Mouse (Mus musculus) kidney, adult 2 months (tissue): Measurements from ENCODE around the gene Slc6a13.

ENCODE experiments used
- CTCF ChIP-seq: fragments of 200-500 bp; conservative IDR thresholded peaks from 2 replicates; pipeline ENCODE4 v1.5.1; 2011; ENCODE audit warnings: low read depth, mild to moderate bottlenecking, control low read depth, low read length, moderate library complexity, mixed read lengths; ENCODE audit not compliant: insufficient read depth, insufficient read length
- POLR2A ChIP-seq: fragments of 200-500 bp; IDR thresholded peaks from one replicate; pipeline ENCODE4 v1.6.1; 2011; ENCODE audit warnings: low read depth, low read length, control low read depth

- no peak for TF ChIP-seq CTCF
- TF ChIP-seq POLR2A, result no peak
Observed at GRCm38 (mm10) chr6:121322381-121323110, 22.5 kb downstream of the Slc6a13 start.
